15 mouse cellular contexts compared by ENCODE assay signal in the genomic region with DNA sequence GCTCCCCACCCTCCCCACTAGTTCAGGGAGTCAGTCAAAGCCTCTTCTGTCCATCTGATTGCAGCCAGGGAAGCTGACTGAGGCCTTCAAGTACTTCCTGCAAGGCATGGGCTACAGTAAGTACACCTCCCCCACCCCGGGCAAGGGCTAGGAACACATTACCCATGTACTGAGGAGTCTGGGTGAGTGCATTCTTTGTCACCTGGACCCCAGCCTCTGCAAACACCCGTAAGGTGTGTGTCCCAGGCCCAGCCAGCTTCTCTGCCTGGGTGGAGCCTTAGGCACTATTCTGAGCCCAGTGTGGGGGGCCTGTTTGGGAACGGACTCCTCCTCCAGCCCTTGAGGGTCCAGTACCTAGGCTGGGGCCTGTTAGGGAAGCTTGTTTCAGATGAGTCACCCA. TPM values are rescaled to one million over a fixed set of nuclear protein-coding genes. Genes with fewer than 3 reads are reported as not detected.
"Had no signal": no experiment of that assay in that cellular context is flagged by ENCODE, and none has a peak within 500 bp of the region (broad histone marks: within the 10 kb centered on the region; RNA-seq: fewer than 3 reads in every experiment).

No protein-coding gene starts in this region.

- H3K4me2 ChIP-seq: liver, embryonic 12.5 days; midbrain, embryonic 11.5 days; midbrain, embryonic 15.5 days; neural tube, embryonic 12.5 days had no signal

- H3K36me3 ChIP-seq: liver, embryonic 12.5 days had no signal

- ATAC-seq: liver, embryonic 12.5 days; midbrain, embryonic 15.5 days had no signal

- H3K27me3 ChIP-seq: midbrain, embryonic 15.5 days; neural tube, embryonic 12.5 days had no signal

- H3K4me3 ChIP-seq: left cerebral cortex, adult 2 months; limb, embryonic 10.5 days; liver, embryonic 12.5 days; megakaryocyte, embryonic 14.5 days; midbrain, embryonic 15.5 days; neural tube, embryonic 12.5 days had no signal

- H3K27ac ChIP-seq: left cerebral cortex, adult 2 months; limb, embryonic 10.5 days; liver, embryonic 12.5 days; macrophage; midbrain, embryonic 15.5 days; neural tube, embryonic 12.5 days; stomach, postnatal 0 days had no signal

- DNase-seq: kidney, adult 18-20 months; kidney, postnatal 10 days; right cerebral cortex, postnatal 25 days; thymus, postnatal 4 days had no signal

- H3K9me3 ChIP-seq: limb, embryonic 10.5 days; liver, embryonic 12.5 days; megakaryocyte, embryonic 14.5 days; midbrain, embryonic 15.5 days; neural tube, embryonic 12.5 days had no signal

- H3K9ac ChIP-seq: liver, embryonic 12.5 days; midbrain, embryonic 15.5 days; neural tube, embryonic 12.5 days had no signal

RNA-seq across cellular contexts. Expression of gene Ndrg4, which starts 34.2 kb away (rescaled TPM):
- total RNA-seq: monocyte, adult 5-6 weeks; neutrophil, adult 5-6 weeks had no signal
